Comparison of ENCODE assay signal across 8 mouse cellular contexts in genomic region chr2:152669639-152670484, GRCm38 (mm10). TPM values are rescaled to one million over a fixed set of nuclear protein-coding genes. Genes with fewer than 3 reads are reported as not detected.
DNase-seq lines count a peak whose midpoint lies in the region; ATAC-seq and TF ChIP-seq lines count a peak whose summit lies in the region.

No protein-coding gene starts in this region.

- in situ Hi-C loops in Patski (cut with MboI; ENCODE audit: low pct_unique_long_range_greater_than_20kb) = no loop called here

- peak; percentile 57 for ATAC-seq in Patski
- peak; percentile 77 for ATAC-seq in hindbrain, embryonic 16.5 days
- peak; percentile 87 for ATAC-seq in midbrain, embryonic 11.5 days (ENCODE audit: low FRiP score)

- H3K9me3 ChIP-seq in hindbrain, embryonic 16.5 days (ENCODE audit: control insufficient read depth, low read length) = no peaks in the 10 kb centered on the region
- H3K9me3 ChIP-seq in midbrain, embryonic 11.5 days (ENCODE audit: control insufficient read depth, low read length) = no peaks in the 10 kb centered on the region

- peaks cover 16% of the 10 kb centered on the region; the same call in 1 of the 2 replicates for H3K4me1 ChIP-seq in embryonic fibroblast, embryonic 13.5 days (ENCODE audit: control insufficient read depth, insufficient read depth, low read length)
- peaks cover 37% of the 10 kb centered on the region for H3K4me1 ChIP-seq in hindbrain, embryonic 16.5 days (ENCODE audit: control insufficient read depth, insufficient read depth, low read depth, low read length)
- H3K4me1 ChIP-seq in midbrain, embryonic 11.5 days (ENCODE audit: control insufficient read depth, insufficient read depth, low read length) = peaks cover 22% of the 10 kb centered on the region

- H3K36me3 ChIP-seq in hindbrain, embryonic 16.5 days (ENCODE audit: control insufficient read depth, insufficient read depth, low read length) = no peaks in the 10 kb centered on the region
- H3K36me3 ChIP-seq in midbrain, embryonic 11.5 days (ENCODE audit: control insufficient read depth, insufficient read depth, low read length) = no peaks in the 10 kb centered on the region; the same call in 1 of the 2 replicates

- under 1% methylated on average over 42 of the region's 46 CpGs for WGBS in hindbrain, embryonic 16.5 days
- under 1% methylated on average over 46 of the region's 46 CpGs for WGBS in midbrain, embryonic 11.5 days

- peak; percentile 39; the same call in 1 of the 2 replicates for TF ChIP-seq POLR2A in embryonic fibroblast, embryonic 13.5 days (IDR thresholded peaks at IDR 0.05; ENCODE audit: low read depth, low read length)

- peak; percentile 61 for DNase-seq in left cerebral cortex, postnatal 4 days
- DNase-seq in left cerebral cortex, adult 18-20 months (ENCODE audit: low spot score in 2 of 2) = no peak
- no peak for DNase-seq in Patski (ENCODE audit: low read depth, low spot score)
- DNase-seq in midbrain, embryonic 11.5 days (ENCODE audit: low spot score, missing footprints) = peak; percentile 95
- DNase-seq in thymus, postnatal 14 days = peak; percentile 59
- DNase-seq in left cerebral cortex, adult 8-10 months (ENCODE audit: low spot score in 2 of 2) = no peak

- intact Hi-C loops in left cerebral cortex, postnatal 4 days (cut with DNase I) = no loop called here

- no peak for TF ChIP-seq CTCF in Patski (IDR thresholded peaks at IDR 0.05)
- no peak for TF ChIP-seq CTCF in embryonic fibroblast, embryonic 13.5 days (IDR thresholded peaks at IDR 0.05; ENCODE audit: borderline replicate concordance, insufficient read depth, low read length)

- peak overlapping the region; percentile 97 for H3K4me3 ChIP-seq in embryonic fibroblast, embryonic 13.5 days (ENCODE audit: insufficient read depth, low read length)
- peak overlapping the region; percentile 99 for H3K4me3 ChIP-seq in hindbrain, embryonic 16.5 days (ENCODE audit: low read length)
- peak overlapping the region; percentile 96 for H3K4me3 ChIP-seq in midbrain, embryonic 11.5 days (ENCODE audit: low read depth, low read length)

- CTCF ChIA-PET in Patski (lab: Charles Lee) = interaction anchor here (1.2 to 4.6 kb wide), 9 partner anchors 8 to 232 kb away, joined by 3 to 23 read pairs (median 5); no protein-coding TSS in a partner anchor

- peak overlapping the region; percentile 97 for H3K9ac ChIP-seq in hindbrain, embryonic 16.5 days (ENCODE audit: low read depth, low read length)
- peak overlapping the region; percentile 96 for H3K9ac ChIP-seq in midbrain, embryonic 11.5 days (ENCODE audit: low read length)

- no peaks in the 10 kb centered on the region for H3K27me3 ChIP-seq in Patski
- H3K27me3 ChIP-seq in hindbrain, embryonic 16.5 days (replicated peaks; ENCODE audit: control insufficient read depth, insufficient read depth, low read length) = no peaks in the 10 kb centered on the region
- H3K27me3 ChIP-seq in midbrain, embryonic 11.5 days (ENCODE audit: control insufficient read depth, insufficient read depth, low read length) = no peaks in the 10 kb centered on the region

- H3K27ac ChIP-seq in embryonic fibroblast, embryonic 13.5 days (ENCODE audit: insufficient read depth, low read length) = peak overlapping the region; percentile 60
- peak overlapping the region; percentile 94 for H3K27ac ChIP-seq in hindbrain, embryonic 16.5 days (ENCODE audit: low read depth, low read length)
- peak overlapping the region; percentile 97 for H3K27ac ChIP-seq in midbrain, embryonic 11.5 days (ENCODE audit: low read depth, low read length)

- peak overlapping the region; percentile 95 for H3K4me2 ChIP-seq in hindbrain, embryonic 16.5 days (ENCODE audit: low read length)
- peak overlapping the region; percentile 83 for H3K4me2 ChIP-seq in midbrain, embryonic 11.5 days

- POLR2A ChIA-PET in Patski (lab: Charles Lee) = interaction anchor here (0.7 to 1.5 kb wide), 2 partner anchors 16 to 159 kb away, joined by 4 read pairs; no protein-coding TSS in a partner anchor

RNA-seq across cellular contexts. Expression of gene H13, which starts 0.6 kb away (rescaled TPM):
- 100 to 1,000 TPM; 149 to 160 TPM for total RNA-seq in left cerebral cortex, postnatal 4 days (2021)
- 10 to 100 TPM; 73.4 to 79.2 TPM for total RNA-seq in left cerebral cortex, adult 18-20 months (2021)
- 137 TPM for polyA plus RNA-seq in Patski (2021)
- 141 and 214 TPM in 2 replicates for polyA plus RNA-seq in embryonic fibroblast, embryonic 13.5 days (2011; ENCODE audit: insufficient read length, low read depth, missing spikeins)
- 172 and 178 TPM in 2 replicates for polyA plus RNA-seq in hindbrain, embryonic 16.5 days (2015; fragmentation: Nextera tagmentation; extraction: Ambion mirVana)
- polyA plus RNA-seq in midbrain, embryonic 11.5 days (2014; fragmentation: Nextera tagmentation; extraction: Ambion mirVana) = 117 and 119 TPM in 2 replicates
- total RNA-seq in left cerebral cortex, adult 8-10 months (2022) = 10 to 100 TPM; 59.6 to 78.5 (median 71.8) TPM

RNA-seq across cellular contexts. Expression of gene Mcts2, which starts 17.0 kb away (rescaled TPM):
- 10 to 100 TPM; 30.4 to 32.5 TPM for total RNA-seq in left cerebral cortex, postnatal 4 days (2021)
- total RNA-seq in left cerebral cortex, adult 18-20 months (2021) = 10 to 100 TPM; 14.1 to 17.5 TPM
- polyA plus RNA-seq in Patski (2021) = 19.9 TPM
- polyA plus RNA-seq in embryonic fibroblast, embryonic 13.5 days (2011; ENCODE audit: insufficient read length, low read depth, missing spikeins) = 19.4 and 24.5 TPM in 2 replicates
- 32.2 and 36.7 TPM in 2 replicates for polyA plus RNA-seq in hindbrain, embryonic 16.5 days (2015; fragmentation: Nextera tagmentation; extraction: Ambion mirVana)
- polyA plus RNA-seq in midbrain, embryonic 11.5 days (2014; fragmentation: Nextera tagmentation; extraction: Ambion mirVana) = 43.4 and 48.6 TPM in 2 replicates
- total RNA-seq in left cerebral cortex, adult 8-10 months (2022) = 10 to 100 TPM; 15.5 to 18.6 (median 18.2) TPM

RNA-seq across cellular contexts. Expression of gene Rem1, which starts 43.1 kb away (rescaled TPM):
- total RNA-seq in left cerebral cortex, postnatal 4 days (2021) = under 1 TPM; 0.62 to 0.86 TPM
- total RNA-seq in left cerebral cortex, adult 18-20 months (2021) = under 1 TPM; 0.72 to 0.94 TPM
- polyA plus RNA-seq in Patski (2021) = not detected
- 3.9 and 4.3 TPM in 2 replicates for polyA plus RNA-seq in embryonic fibroblast, embryonic 13.5 days (2011; ENCODE audit: insufficient read length, low read depth, missing spikeins)
- 0.80 and 0.82 TPM in 2 replicates for polyA plus RNA-seq in hindbrain, embryonic 16.5 days (2015; fragmentation: Nextera tagmentation; extraction: Ambion mirVana)
- polyA plus RNA-seq in midbrain, embryonic 11.5 days (2014; fragmentation: Nextera tagmentation; extraction: Ambion mirVana) = 0.18 and 0.22 TPM in 2 replicates
- total RNA-seq in left cerebral cortex, adult 8-10 months (2022) = 1 to 10 TPM in 2 of 4 experiments, under 1 TPM in 2; 0.87 to 1.6 (median 1.1) TPM

RNA-seq across cellular contexts. Expression of gene Defb25, which starts 47.0 kb away (rescaled TPM):
- total RNA-seq in left cerebral cortex, postnatal 4 days (2021) = not detected
- not detected for total RNA-seq in left cerebral cortex, adult 18-20 months (2021)
- not detected for polyA plus RNA-seq in Patski (2021)
- polyA plus RNA-seq in embryonic fibroblast, embryonic 13.5 days (2011; ENCODE audit: insufficient read length, low read depth, missing spikeins) = 1.9 and 2.0 TPM in 2 replicates
- not detected in 2 replicates for polyA plus RNA-seq in hindbrain, embryonic 16.5 days (2015; fragmentation: Nextera tagmentation; extraction: Ambion mirVana)
- not detected in 2 replicates for polyA plus RNA-seq in midbrain, embryonic 11.5 days (2014; fragmentation: Nextera tagmentation; extraction: Ambion mirVana)
- total RNA-seq in left cerebral cortex, adult 8-10 months (2022) = not detected

Comparison
In these comparisons a context has a peak if more than half of its experiments do, and no peak if none do; other contexts are left out.
1. DNase-seq: peak in left cerebral cortex, postnatal 4 days (single experiment), midbrain, embryonic 11.5 days (single experiment) and thymus, postnatal 14 days (single experiment); none in left cerebral cortex, adult 18-20 months (0 of 2), Patski (single experiment) and left cerebral cortex, adult 8-10 months (0 of 2).
2. Peak in every context shown above with its lines, with median percentiles within 50 percentile points of each other: ATAC-seq, H3K27ac ChIP-seq and H3K4me3 ChIP-seq.